Mouse (Mus musculus): ENCODE results near the gene Cd36. TPM values are rescaled to one million over a fixed set of nuclear protein-coding genes. Genes with fewer than 3 reads are reported as not detected.

The Cd36 gene
- polyA plus RNA-seq, 1 experiment from 2014 or later, result 0.53 TPM

- no peak for ATAC-seq
- Histone ChIP-seq H3K4me1 (no peaks in the 10 kb centered on the region), H3K27ac (no peak overlapping the region), H3K9me3 (replicated peaks) (no peaks in the 10 kb centered on the region), H3K9ac (no peak overlapping the region), H3K36me3 (ENCODE audit: poor library complexity, severe bottlenecking) (no peaks in the 10 kb centered on the region), H3K4me2 (no peak overlapping the region), H3K27me3 (no peaks in the 10 kb centered on the region), H3K4me3 (no peak overlapping the region)
- 92% methylated on average over 3 of the region's 3 CpGs for WGBS
These were observed 2.2 kb downstream of the Cd36 start for GRCm38 (mm10) chr5:17886377-17886776.

- no peaks in the 10 kb centered on the region for H3K27me3 ChIP-seq
- H3K4me1 ChIP-seq, result no peaks in the 10 kb centered on the region
- H3K4me3 ChIP-seq, result no peak overlapping the region
- WGBS, result 58% methylated on average over 3 of the region's 3 CpGs
- no peak overlapping the region for H3K4me2 ChIP-seq
- no peak overlapping the region for H3K9ac ChIP-seq
- no peaks in the 10 kb centered on the region for H3K36me3 ChIP-seq (ENCODE audit: poor library complexity, severe bottlenecking)
- H3K27ac ChIP-seq, result no peak overlapping the region
- no peaks in the 10 kb centered on the region for H3K9me3 ChIP-seq (replicated peaks)
- ATAC-seq, result no peak
These were observed 5.2 kb downstream of the Cd36 start for GRCm38 (mm10) chr5:17883357-17883875.

GRCm38 (mm10) chr5:17881542-17881896, 7.1 kb downstream of the Cd36 start:
- 80% methylated on average over 2 of the region's 2 CpGs for WGBS
- no peak for ATAC-seq
- Histone ChIP-seq H3K36me3 (ENCODE audit: poor library complexity, severe bottlenecking) (no peaks in the 10 kb centered on the region), H3K27me3 (no peaks in the 10 kb centered on the region), H3K9ac (no peak overlapping the region), H3K4me1 (no peaks in the 10 kb centered on the region), H3K27ac (no peak overlapping the region), H3K4me3 (no peak overlapping the region), H3K4me2 (no peak overlapping the region), H3K9me3 (replicated peaks) (no peaks in the 10 kb centered on the region)

DNA sequence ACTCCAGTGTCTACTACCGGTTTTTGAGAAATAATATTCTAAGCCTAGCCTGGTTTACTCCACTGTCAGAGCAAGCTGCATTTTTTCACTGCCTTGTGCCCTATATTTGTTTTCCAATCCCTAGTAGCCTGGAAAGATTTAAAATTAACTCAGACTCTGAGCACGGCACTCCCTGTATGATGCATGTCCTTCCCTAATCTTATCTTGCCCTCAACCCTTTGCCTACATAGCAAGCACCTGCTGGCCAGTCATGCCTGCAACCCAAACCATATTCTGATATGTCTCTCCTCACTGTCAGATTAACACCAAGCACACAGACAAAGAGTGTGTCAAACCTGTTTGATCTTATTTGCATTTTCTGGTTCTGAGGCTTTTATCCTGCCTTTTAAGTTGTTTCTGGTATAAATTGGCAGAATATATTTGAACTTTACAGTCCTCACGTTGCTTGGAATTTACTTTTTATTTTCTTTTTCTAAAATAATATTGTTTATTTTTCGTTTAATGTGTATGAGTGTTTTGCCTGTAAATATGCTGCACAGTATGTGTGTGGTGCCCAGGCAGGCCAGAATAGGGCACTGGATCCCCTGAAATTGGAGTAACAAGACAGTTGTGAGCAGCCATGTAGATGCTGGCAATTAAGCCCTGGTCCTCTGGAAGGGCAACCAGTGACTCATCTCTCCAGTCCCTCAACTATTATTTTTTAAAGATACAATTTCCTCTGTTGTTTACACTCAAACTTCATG, 7.6 kb downstream of the Cd36 start:
- Histone ChIP-seq H3K9me3 (replicated peaks) (no peaks in the 10 kb centered on the region), H3K4me2 (no peak overlapping the region), H3K27me3 (no peaks in the 10 kb centered on the region), H3K4me1 (no peaks in the 10 kb centered on the region), H3K27ac (no peak overlapping the region), H3K9ac (no peak overlapping the region), H3K4me3 (no peak overlapping the region), H3K36me3 (ENCODE audit: poor library complexity, severe bottlenecking) (no peaks in the 10 kb centered on the region)
- 83% methylated on average over 4 of the region's 4 CpGs for WGBS
- no peak for ATAC-seq

GRCm38 (mm10) chr5:17879924-17880323, 8.7 kb downstream of the Cd36 start:
- Histone ChIP-seq H3K4me3 (no peak overlapping the region), H3K27ac (no peak overlapping the region), H3K27me3 (no peaks in the 10 kb centered on the region), H3K36me3 (ENCODE audit: poor library complexity, severe bottlenecking) (no peaks in the 10 kb centered on the region), H3K4me1 (no peaks in the 10 kb centered on the region), H3K4me2 (no peak overlapping the region), H3K9ac (no peak overlapping the region), H3K9me3 (replicated peaks) (no peaks in the 10 kb centered on the region)
- 21% methylated on average over 1 of the region's 1 CpGs for WGBS
- ATAC-seq, result no peak

DNA sequence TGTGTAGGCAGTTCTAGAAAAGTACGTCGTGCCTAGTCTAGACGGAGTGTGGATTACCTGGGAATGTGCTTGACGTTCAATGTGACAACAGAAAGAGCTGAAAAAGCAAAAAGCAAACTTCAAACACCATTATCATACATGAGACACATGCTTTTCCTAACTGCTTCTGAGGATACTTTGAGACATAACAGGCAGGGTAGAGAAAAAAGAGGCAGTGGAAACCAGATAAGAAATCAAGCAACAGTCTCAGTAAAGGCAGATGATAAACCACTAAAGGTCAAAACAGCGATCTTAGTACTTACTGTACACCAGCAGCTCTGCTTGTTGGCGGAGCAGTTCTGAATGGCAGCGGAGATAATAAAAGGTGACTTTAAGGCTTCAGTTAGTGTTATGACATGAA, 11.6 kb downstream of the Cd36 start:
- Histone ChIP-seq H3K36me3 (ENCODE audit: poor library complexity, severe bottlenecking) (no peaks in the 10 kb centered on the region), H3K4me1 (no peaks in the 10 kb centered on the region), H3K27ac (no peak overlapping the region), H3K9me3 (replicated peaks) (no peaks in the 10 kb centered on the region), H3K27me3 (no peaks in the 10 kb centered on the region), H3K4me3 (no peak overlapping the region), H3K4me2 (no peak overlapping the region), H3K9ac (no peak overlapping the region)
- whole genome bisulfite sequencing, result 88% methylated on average over 7 of the region's 7 CpGs
- ATAC-seq, result no peak

GRCm38 (mm10) chr5:17876637-17877036, 12.0 kb downstream of the Cd36 start:
- Histone ChIP-seq H3K9ac (no peak overlapping the region), H3K4me2 (no peak overlapping the region), H3K36me3 (ENCODE audit: poor library complexity, severe bottlenecking) (no peaks in the 10 kb centered on the region), H3K27me3 (no peaks in the 10 kb centered on the region), H3K4me1 (no peaks in the 10 kb centered on the region), H3K27ac (no peak overlapping the region), H3K4me3 (no peak overlapping the region), H3K9me3 (replicated peaks) (no peaks in the 10 kb centered on the region)
- ATAC-seq, result no peak
- 85% methylated on average over 3 of the region's 3 CpGs for WGBS

GRCm38 (mm10) chr5:17874335-17874734, 14.3 kb downstream of the Cd36 start:
- H3K4me3 ChIP-seq, result no peak overlapping the region
- H3K27ac ChIP-seq, result no peak overlapping the region
- 95% methylated on average over 2 of the region's 2 CpGs for WGBS
- H3K27me3 ChIP-seq, result no peaks in the 10 kb centered on the region
- H3K9me3 ChIP-seq (replicated peaks), result no peaks in the 10 kb centered on the region
- H3K36me3 ChIP-seq (ENCODE audit: poor library complexity, severe bottlenecking), result no peaks in the 10 kb centered on the region
- no peak for ATAC-seq
- no peaks in the 10 kb centered on the region for H3K4me1 ChIP-seq
- H3K9ac ChIP-seq, result no peak overlapping the region
- no peak overlapping the region for H3K4me2 ChIP-seq

- Histone ChIP-seq H3K4me2 (no peak overlapping the region), H3K27ac (no peak overlapping the region), H3K9ac (no peak overlapping the region), H3K27me3 (no peaks in the 10 kb centered on the region), H3K4me3 (no peak overlapping the region), H3K36me3 (ENCODE audit: poor library complexity, severe bottlenecking) (no peaks in the 10 kb centered on the region), H3K9me3 (replicated peaks) (no peaks in the 10 kb centered on the region), H3K4me1 (no peaks in the 10 kb centered on the region)
- ATAC-seq, result no peak
These were observed 23.2 kb downstream of the Cd36 start for GRCm38 (mm10) chr5:17865432-17865831.

- 82% methylated on average over 2 of the region's 2 CpGs for WGBS
- Histone ChIP-seq H3K9me3 (replicated peaks) (no peaks in the 10 kb centered on the region), H3K9ac (no peak overlapping the region), H3K4me3 (no peak overlapping the region), H3K36me3 (ENCODE audit: poor library complexity, severe bottlenecking) (no peaks in the 10 kb centered on the region), H3K27me3 (no peaks in the 10 kb centered on the region), H3K27ac (no peak overlapping the region), H3K4me2 (no peak overlapping the region), H3K4me1 (no peaks in the 10 kb centered on the region)
- ATAC-seq, result no peak
These were observed 25.5 kb downstream of the Cd36 start for GRCm38 (mm10) chr5:17863085-17863484.

GRCm38 (mm10) chr5:17858399-17858798, 30.2 kb downstream of the Cd36 start:
- Histone ChIP-seq H3K27ac (no peak overlapping the region), H3K27me3 (no peaks in the 10 kb centered on the region), H3K9ac (no peak overlapping the region), H3K9me3 (replicated peaks) (no peaks in the 10 kb centered on the region), H3K4me2 (no peak overlapping the region), H3K4me3 (no peak overlapping the region), H3K4me1 (no peaks in the 10 kb centered on the region), H3K36me3 (ENCODE audit: poor library complexity, severe bottlenecking) (no peaks in the 10 kb centered on the region)
- ATAC-seq, result no peak
- WGBS, result 82% methylated on average over 3 of the region's 3 CpGs

- Histone ChIP-seq H3K9me3 (replicated peaks) (no peaks in the 10 kb centered on the region), H3K4me2 (no peak overlapping the region), H3K9ac (no peak overlapping the region), H3K4me1 (no peaks in the 10 kb centered on the region), H3K36me3 (ENCODE audit: poor library complexity, severe bottlenecking) (no peaks in the 10 kb centered on the region), H3K27ac (no peak overlapping the region), H3K4me3 (no peak overlapping the region), H3K27me3 (no peaks in the 10 kb centered on the region)
- no peak for ATAC-seq
- 92% methylated on average over 3 of the region's 3 CpGs for WGBS
These were observed 30.7 kb downstream of the Cd36 start for GRCm38 (mm10) chr5:17857871-17858270.

DNA sequence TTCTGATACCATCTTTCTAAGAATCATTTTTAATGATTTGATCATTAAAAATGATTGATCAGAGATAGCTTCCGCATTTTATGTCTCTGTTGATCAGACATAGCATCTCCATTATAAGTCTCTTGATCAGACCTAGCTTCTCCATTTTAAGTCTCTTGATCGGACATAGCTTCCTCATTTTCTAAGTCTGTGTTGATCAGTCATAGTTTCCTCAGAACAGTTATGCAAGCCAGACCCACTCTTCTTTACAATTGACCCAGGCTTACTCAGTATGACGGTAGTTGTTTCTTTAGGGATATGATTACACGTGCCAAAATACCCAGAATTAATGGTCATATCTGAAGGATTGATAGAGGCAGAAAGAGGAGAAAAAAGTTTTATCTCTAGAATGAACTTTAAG, 31.3 kb downstream of the Cd36 start:
- Histone ChIP-seq H3K4me3 (no peak overlapping the region), H3K4me2 (no peak overlapping the region), H3K9ac (no peak overlapping the region), H3K27me3 (no peaks in the 10 kb centered on the region), H3K4me1 (no peaks in the 10 kb centered on the region), H3K36me3 (ENCODE audit: poor library complexity, severe bottlenecking) (no peaks in the 10 kb centered on the region), H3K9me3 (replicated peaks) (no peaks in the 10 kb centered on the region), H3K27ac (no peak overlapping the region)
- 95% methylated on average over 4 of the region's 4 CpGs for WGBS
- ATAC-seq, result no peak
